Mouse (Mus musculus) small intestine, adult 2 months (tissue): ENCODE measurements around the gene Cdt1. TPM values are rescaled to one million over a fixed set of nuclear protein-coding genes. Genes with fewer than 3 reads are reported as not detected.

Source experiments
- H3K27ac ChIP-seq: fragments of 200-500 bp; 2 replicates; pipeline ENCODE4 v1.5.1; 2012; ENCODE audit warnings: low read depth, low read length, control low read depth, inconsistent platforms; ENCODE audit not compliant: insufficient read depth
- H3K27me3 ChIP-seq: fragments of 200-500 bp; 2 replicates; pipeline ENCODE4 v1.6.1; 2012; ENCODE audit warnings: mild to moderate bottlenecking, moderate library complexity, low read length, inconsistent platforms; ENCODE audit not compliant: control insufficient read depth, insufficient read depth
- H3K36me3 ChIP-seq: fragments of 200-500 bp; 2 replicates; pipeline ENCODE4 v1.6.1; 2012; ENCODE audit warnings: mild to moderate bottlenecking, low read length, control low read depth, inconsistent platforms; ENCODE audit not compliant: control insufficient read depth, insufficient read depth
- H3K4me1 ChIP-seq: fragments of 200-500 bp; 2 replicates; pipeline ENCODE4 v1.6.1; 2012; ENCODE audit warnings: low read length, inconsistent platforms, mixed read lengths; ENCODE audit not compliant: control insufficient read depth, insufficient read depth, insufficient read length
- H3K4me3 ChIP-seq: fragments of 200-500 bp; 2 replicates; pipeline ENCODE4 v1.5.1; 2012; ENCODE audit warnings: low read depth, mild to moderate bottlenecking, control low read depth, inconsistent platforms, low read length, moderate library complexity
- CTCF ChIP-seq: fragments of 200-500 bp; IDR thresholded peaks from 2 replicates; pipeline ENCODE4 v1.5.1; 2012; ENCODE audit warnings: low read depth, mild to moderate bottlenecking, control low read depth, inconsistent platforms, low read length, moderate library complexity, mixed read lengths; ENCODE audit not compliant: insufficient replicate concordance, insufficient read length; ENCODE audit errors: extremely low read depth
- POLR2A ChIP-seq: fragments of 200-500 bp; IDR thresholded peaks from 2 replicates; pipeline ENCODE4 v1.6.1; 2012; ENCODE audit warnings: low read depth, mild to moderate bottlenecking, control low read depth, inconsistent platforms, low read length, moderate library complexity
- WGBS: fragments of 180-500 bp; shearing (Covaris S2); methylation state at CpG from one replicate; pipeline ENCODE4 v1.1.7; 2018; 5-methylcytosine and 5-hydroxymethylcytosine counted together
- polyA plus RNA-seq: library from polyadenylated mRNA; depleted of rRNA; stranded (reverse); fragments of >200 nt; gene quantifications from 2 replicates; pipeline ENCODE4 v1.2.3, GENCODE M21; 2012

Gene Cdt1
- polyA plus RNA-seq, 1 experiment = 64.8 TPM

DNA sequence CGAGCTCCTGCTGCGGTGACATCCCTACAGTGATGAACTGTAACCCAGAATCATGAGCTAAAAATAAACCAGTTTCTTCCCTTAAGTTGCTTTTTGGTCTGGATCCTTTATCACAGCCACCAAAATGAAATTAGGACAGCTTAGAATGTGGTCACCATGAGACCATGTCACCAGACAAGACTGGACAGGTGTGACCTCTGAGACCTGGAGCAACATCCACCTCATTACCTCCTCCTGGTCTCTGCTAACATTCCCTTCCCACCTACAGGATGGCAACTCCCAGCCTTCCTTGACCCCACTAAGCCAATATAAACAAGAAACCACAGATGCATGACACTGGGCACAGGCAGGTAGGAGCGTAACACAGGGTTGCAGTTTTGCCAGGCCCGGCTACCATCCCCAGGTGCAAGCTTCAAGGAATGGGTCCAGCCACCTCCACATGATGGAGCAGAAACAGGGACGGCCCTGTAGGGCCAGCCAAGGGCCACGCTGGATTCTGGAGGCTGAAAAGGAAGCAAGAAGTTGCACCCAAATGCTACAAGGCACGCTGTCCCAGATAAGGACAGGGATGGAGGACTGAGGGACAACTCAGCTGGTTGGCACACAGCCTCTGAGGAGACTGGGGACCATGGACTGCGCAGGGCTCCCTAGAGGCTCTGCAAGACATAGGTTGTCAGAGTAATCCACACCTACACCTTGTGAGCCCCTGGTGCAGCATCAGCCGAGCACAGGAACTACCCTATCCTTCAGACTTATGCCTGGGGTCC, 29.3 kb upstream of the Cdt1 start:
- Histone ChIP-seq H3K4me1 (peaks cover 3% of the 10 kb centered on the region; the same call in 1 of the 2 replicates), H3K4me3 (no peak overlapping the region), H3K27me3 (no peaks in the 10 kb centered on the region), H3K27ac (no peak overlapping the region), H3K36me3 (no peaks in the 10 kb centered on the region)
- WGBS = 87% methylated on average over 9 of the region's 9 CpGs
- TF ChIP-seq POLR2A (no peak), CTCF (no peak)

DNA sequence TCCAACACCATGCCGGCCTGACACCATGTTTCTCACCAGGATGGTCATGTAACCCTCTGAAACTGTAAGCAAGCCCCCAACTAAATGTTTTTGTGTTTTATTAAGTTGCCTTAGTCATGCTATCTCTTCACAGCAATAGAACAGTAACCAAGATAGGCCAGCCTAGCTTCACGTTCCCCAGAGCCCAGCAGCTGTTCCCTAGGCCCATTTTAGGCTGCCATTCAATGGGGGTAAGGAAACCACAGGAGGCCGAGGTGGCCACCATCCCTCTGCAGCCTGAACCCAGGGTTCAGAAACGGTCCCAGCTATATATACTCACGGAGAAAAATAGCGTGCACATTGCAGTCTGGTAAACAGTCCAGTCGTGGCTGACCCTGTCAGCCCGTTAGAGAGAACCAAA, 23.7 kb upstream of the Cdt1 start:
- Histone ChIP-seq H3K4me1 (peaks cover 10% of the 10 kb centered on the region), H3K36me3 (no peaks in the 10 kb centered on the region), H3K27me3 (no peaks in the 10 kb centered on the region), H3K27ac (no peak overlapping the region), H3K4me3 (no peak overlapping the region)
- TF ChIP-seq POLR2A = no peak
- TF ChIP-seq CTCF = no peak
- WGBS = 91% methylated on average over 8 of the region's 8 CpGs

DNA sequence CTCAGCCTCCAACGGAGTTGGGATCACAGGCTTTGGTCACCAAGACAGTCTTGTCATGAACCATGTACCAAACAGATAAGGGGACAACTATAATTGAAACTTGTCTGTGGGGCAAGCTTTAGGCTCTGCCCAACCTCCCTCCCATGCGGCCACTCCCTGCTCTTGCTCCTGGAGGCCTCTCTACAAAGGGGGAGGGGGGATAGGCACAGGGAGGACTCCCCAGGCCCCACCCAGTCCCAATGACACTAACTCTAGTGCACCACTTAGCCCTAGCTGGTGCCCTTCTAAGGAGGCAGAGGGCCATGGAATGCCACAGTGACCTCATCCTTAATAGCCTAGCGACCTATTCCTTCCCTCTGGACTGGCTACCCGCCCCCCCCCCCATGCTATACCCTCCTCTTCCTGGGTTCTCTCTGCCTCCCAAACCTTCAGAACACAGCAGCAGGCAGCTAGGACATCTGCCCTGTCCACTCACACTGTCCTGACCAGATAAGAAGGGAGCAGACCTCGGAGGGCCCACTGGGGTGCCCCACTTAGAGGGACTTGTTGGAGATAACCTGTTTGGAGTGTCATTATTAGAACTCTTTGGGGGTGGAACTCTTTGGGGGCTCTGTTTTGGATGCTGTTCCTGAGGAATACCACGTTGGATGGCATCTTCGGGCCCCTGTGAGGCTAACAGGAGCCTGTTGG, 21.6 kb upstream of the Cdt1 start:
- no peaks in the 10 kb centered on the region for H3K36me3 ChIP-seq
- H3K4me3 ChIP-seq = no peak overlapping the region
- H3K27me3 ChIP-seq = no peaks in the 10 kb centered on the region
- no peak overlapping the region for H3K27ac ChIP-seq
- TF ChIP-seq POLR2A = no peak
- TF ChIP-seq CTCF = no peak
- 72% methylated on average over 7 of the region's 7 CpGs for WGBS
- peaks cover 10% of the 10 kb centered on the region for H3K4me1 ChIP-seq

DNA sequence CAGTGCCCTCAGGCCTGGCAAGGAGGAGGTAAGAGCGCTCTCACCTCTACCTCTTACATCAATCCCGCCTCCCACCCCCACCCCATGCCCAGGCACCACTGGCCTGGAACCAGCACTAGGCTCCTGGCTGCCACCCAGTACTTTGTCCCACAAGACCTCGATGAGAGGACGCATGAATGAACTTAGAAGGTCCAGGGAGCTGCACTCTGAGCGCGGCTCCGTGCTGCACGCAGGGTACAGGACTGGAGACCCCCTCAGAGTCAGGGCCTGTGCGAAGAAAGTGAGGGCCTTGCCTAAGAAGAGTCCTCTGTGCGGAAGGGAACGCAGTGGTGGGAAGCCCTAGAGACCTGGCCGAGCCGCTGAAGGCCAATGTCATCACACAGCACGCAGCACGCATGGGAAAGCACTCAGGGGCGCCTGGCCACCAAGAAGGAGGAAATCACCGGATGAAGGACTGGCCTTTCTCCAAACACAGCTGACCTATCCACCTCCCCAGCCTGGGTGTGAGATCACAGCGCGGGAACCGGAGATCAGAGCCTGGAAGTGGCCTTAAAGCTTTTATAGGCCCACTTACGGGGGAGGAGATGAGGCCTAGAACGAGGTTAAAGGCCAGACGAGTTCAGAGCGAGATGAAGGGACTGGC, 20.9 kb upstream of the Cdt1 start:
- Histone ChIP-seq H3K27ac (peak overlapping the region; percentile 40; the same call in 1 of the 2 replicates), H3K4me3 (no peak overlapping the region; the same call in 1 of the 2 replicates), H3K36me3 (no peaks in the 10 kb centered on the region), H3K4me1 (peaks cover 10% of the 10 kb centered on the region), H3K27me3 (no peaks in the 10 kb centered on the region)
- WGBS = 77% methylated on average over 24 of the region's 24 CpGs
- no peak for TF ChIP-seq CTCF
- no peak for TF ChIP-seq POLR2A

DNA sequence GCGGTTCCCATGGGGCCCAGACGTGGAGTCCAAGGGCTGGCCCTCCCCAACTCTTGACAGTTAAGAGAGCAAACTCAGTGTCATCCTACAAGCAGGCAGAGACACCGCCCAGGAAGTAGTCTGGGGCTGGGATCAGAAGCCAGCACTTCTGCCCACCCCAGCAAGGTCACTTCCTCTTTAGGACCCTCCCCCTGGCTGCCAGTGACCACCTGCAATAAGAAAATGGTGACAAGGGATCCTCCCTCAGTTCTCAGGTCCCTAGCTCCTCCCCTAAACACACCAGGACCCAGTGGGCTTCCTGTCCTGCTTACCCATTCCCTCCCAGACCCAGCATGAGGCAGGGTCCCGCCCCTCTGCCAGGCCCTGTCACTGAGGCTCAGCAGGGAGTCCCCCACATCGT, 20.0 kb upstream of the Cdt1 start:
- WGBS = 50% methylated on average over 5 of the region's 5 CpGs

DNA sequence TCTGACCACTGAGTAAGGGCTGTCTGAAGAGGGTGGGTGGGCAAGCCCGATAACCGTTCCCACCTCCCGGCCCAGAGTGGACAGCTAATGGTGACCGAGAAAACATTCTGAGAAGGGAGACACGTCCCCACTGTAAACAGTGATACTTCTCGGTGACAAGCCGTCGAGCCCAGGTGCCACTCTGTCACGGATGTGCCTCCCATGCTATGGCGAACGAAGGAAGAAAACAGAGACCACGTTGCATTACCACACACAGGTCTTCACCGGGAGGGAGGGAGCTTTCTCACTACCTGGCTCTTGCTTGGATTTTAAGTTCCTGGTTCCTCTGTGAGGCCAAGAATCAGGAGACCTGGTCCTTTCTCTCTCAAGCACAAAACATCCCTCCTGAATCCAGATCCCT, 19.5 kb upstream of the Cdt1 start:
- TF ChIP-seq CTCF (no peak), POLR2A (no peak)
- 73% methylated on average over 13 of the region's 13 CpGs for WGBS
- H3K27me3 ChIP-seq = no peaks in the 10 kb centered on the region
- H3K36me3 ChIP-seq = no peaks in the 10 kb centered on the region
- peak overlapping the region; percentile 46; the same call in 1 of the 2 replicates for H3K27ac ChIP-seq
- peaks cover 10% of the 10 kb centered on the region for H3K4me1 ChIP-seq
- no peak overlapping the region for H3K4me3 ChIP-seq

More for the DNA sequence above, 20.0 kb upstream of the Cdt1 start:
- Histone ChIP-seq H3K36me3 (no peaks in the 10 kb centered on the region), H3K27me3 (no peaks in the 10 kb centered on the region), H3K4me1 (peaks cover 10% of the 10 kb centered on the region), H3K4me3 (no peak overlapping the region), H3K27ac (peak overlapping the region; percentile 46; the same call in 1 of the 2 replicates)
- no peak for TF ChIP-seq POLR2A
- TF ChIP-seq CTCF = no peak
